Mouse (Mus musculus): Measurements from ENCODE around the gene Dop1b.
A peak's percentile ranks its signal among the peaks of the same experiment; 100 is the strongest.
"Not testable (repeated sequence)": the region's sequence is repeated elsewhere in the genome, so short reads cannot be mapped to it uniquely, and the experiment has no call there.

Gene Dop1b

GRCm38 (mm10) chr16:93798623-93799022, 86.9 kb downstream of the Dop1b start:
- DNase-seq: no peak

- no peak for DNase-seq
Observed at GRCm38 (mm10) chr16:93799071-93799470, 87.4 kb downstream of the Dop1b start.

- DNase-seq: no peak
Observed at GRCm38 (mm10) chr16:93799936-93800335, 88.2 kb downstream of the Dop1b start.

GRCm38 (mm10) chr16:93807167-93807566, 95.5 kb downstream of the Dop1b start:
- no peak for DNase-seq

- DNase-seq: peak; percentile 61
Observed at GRCm38 (mm10) chr16:93807961-93808554, 96.4 kb downstream of the Dop1b start.

GRCm38 (mm10) chr16:93815856-93816736, 104.4 kb downstream of the Dop1b start:
- peak; percentile 84 for DNase-seq

- no peak for DNase-seq
Observed at GRCm38 (mm10) chr16:93816861-93817260, 105.2 kb downstream of the Dop1b start.

- no peak for DNase-seq
Observed at GRCm38 (mm10) chr16:93817371-93817770, 105.7 kb downstream of the Dop1b start.

- DNase-seq: no peak
Observed at GRCm38 (mm10) chr16:93818691-93819324, 107.1 kb downstream of the Dop1b start.

GRCm38 (mm10) chr16:93819325-93819696, 107.6 kb downstream of the Dop1b start:
- DNase-seq: no peak

GRCm38 (mm10) chr16:93820040-93820439, 108.3 kb downstream of the Dop1b start:
- DNase-seq: no peak

GRCm38 (mm10) chr16:93821706-93822105, 110.0 kb downstream of the Dop1b start:
- no peak for DNase-seq

GRCm38 (mm10) chr16:93822433-93823225, 110.9 kb downstream of the Dop1b start:
- not testable (repeated sequence) for DNase-seq

GRCm38 (mm10) chr16:93824799-93825198, 113.1 kb downstream of the Dop1b start:
- DNase-seq: no peak

GRCm38 (mm10) chr16:93825463-93825862, 113.8 kb downstream of the Dop1b start:
- DNase-seq: no peak

GRCm38 (mm10) chr16:93826054-93826453, 114.3 kb downstream of the Dop1b start:
- DNase-seq: no peak

- not testable (repeated sequence) for DNase-seq
Observed at GRCm38 (mm10) chr16:93826478-93826877, 114.8 kb downstream of the Dop1b start.

GRCm38 (mm10) chr16:93826909-93827308, 115.2 kb downstream of the Dop1b start:
- no peak for DNase-seq

GRCm38 (mm10) chr16:93829526-93829925, 117.8 kb downstream of the Dop1b start:
- no peak for DNase-seq

GRCm38 (mm10) chr16:93830071-93830470, 118.4 kb downstream of the Dop1b start:
- no peak for DNase-seq

GRCm38 (mm10) chr16:93830916-93831315, 119.2 kb downstream of the Dop1b start:
- no peak for DNase-seq

GRCm38 (mm10) chr16:93831627-93832395, 120.1 kb downstream of the Dop1b start, which contains the start of gene Morc3:
TSS of gene Morc3 (plus strand) at chr16:93832121.
- peak; percentile 100 for DNase-seq
